Mouse (Mus musculus): ENCODE measurements at regions not wholly inside any gene's neighbourhood (a gene's known extent, or its start where the extent isn't known, plus 50 kb on each side); places are given as distances from the start of the nearest gene placed in this dataset.
A peak's percentile ranks its signal among the peaks of the same experiment; 100 is the strongest.

GRCm38 (mm10) chr17:79798361-79798760 lies 83.5 kb upstream of the Cyp1b1 start:
- DNase-seq (ENCODE audit: low read depth, low spot score): no peak

DNA sequence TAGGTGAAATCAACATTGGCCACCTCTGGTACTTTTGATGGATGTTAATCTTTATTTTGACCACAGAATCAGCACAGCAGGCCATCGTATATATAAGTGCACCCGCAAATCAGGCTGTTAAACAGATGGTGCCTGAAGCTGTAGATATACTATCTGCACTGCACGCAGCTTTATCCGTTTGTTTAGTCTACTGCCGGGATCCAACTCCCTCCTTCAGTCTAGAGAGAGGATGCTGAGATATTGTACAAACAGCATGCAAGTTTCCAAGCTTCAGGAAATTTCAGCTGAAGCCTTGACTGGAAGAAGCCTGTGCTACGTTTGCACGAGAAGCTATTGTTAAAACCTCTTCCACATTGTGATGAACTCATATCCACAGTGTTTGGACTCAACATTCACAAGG lies 75.3 kb upstream of the Cyp1b1 start:
- DNase-seq (ENCODE audit: low read depth, low spot score): peak; percentile 6

DNA sequence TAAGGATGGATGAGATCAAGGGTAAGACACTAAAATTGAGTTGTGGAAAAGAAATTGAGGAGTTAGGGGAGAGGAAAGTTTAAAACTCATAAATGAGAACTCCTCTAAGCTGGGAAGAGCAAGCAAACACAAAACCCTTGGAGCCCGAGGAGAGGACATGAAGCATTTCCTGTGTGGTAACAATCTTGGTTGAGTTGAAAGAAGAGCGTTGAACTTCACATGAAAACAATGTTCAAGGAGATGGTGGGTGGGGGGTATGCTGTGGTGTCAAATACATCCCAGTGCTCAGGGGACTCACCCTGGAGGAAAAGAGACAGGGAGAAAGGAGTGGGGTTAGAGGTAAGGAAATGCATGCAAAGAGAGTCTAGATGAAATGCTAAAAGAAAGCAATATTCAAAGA lies 72.3 kb upstream of the Cyp1b1 start:
- no peak for DNase-seq (ENCODE audit: low read depth, low spot score)

DNA sequence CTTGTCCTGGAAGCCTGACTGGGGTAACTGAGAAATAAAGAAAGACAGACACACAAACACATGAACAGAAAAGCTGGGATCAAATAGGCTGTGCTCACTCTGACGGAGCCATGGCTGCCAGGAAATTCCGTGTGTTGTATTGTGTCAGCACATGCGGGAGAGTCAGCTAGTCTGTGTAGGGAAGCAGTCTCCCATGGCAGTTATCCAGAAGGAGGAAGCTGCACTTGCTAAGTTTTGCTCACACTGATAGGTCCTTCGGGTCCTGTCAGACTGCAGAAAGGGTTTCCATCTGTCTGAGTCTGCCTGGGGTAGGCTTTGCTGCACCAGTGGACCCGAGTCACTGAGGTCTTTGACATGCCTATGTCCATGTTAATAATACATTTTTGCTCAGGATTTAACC lies 71.8 kb upstream of the Cyp1b1 start:
- peak; percentile 6 for DNase-seq (ENCODE audit: low read depth, low spot score)

DNA sequence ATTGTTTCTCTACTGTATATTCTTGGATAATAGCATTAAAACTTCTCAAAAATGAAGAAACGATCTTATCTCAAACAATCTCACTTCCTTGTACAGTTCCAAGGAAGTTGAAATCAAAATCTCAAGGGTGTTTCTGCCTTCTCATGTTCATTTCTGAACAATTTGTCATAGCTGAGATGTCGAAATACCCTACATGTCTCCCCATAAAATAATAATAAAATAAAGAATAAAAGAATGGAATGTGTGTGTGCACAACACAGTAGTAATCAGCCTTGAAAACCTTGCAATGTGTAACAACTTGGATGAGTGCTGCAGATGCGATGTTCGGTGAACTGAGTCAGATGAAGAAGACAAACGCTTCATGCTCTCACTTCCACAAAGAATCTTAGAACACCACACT lies 71.4 kb upstream of the Cyp1b1 start:
- DNase-seq (ENCODE audit: low read depth, low spot score): no peak

DNA sequence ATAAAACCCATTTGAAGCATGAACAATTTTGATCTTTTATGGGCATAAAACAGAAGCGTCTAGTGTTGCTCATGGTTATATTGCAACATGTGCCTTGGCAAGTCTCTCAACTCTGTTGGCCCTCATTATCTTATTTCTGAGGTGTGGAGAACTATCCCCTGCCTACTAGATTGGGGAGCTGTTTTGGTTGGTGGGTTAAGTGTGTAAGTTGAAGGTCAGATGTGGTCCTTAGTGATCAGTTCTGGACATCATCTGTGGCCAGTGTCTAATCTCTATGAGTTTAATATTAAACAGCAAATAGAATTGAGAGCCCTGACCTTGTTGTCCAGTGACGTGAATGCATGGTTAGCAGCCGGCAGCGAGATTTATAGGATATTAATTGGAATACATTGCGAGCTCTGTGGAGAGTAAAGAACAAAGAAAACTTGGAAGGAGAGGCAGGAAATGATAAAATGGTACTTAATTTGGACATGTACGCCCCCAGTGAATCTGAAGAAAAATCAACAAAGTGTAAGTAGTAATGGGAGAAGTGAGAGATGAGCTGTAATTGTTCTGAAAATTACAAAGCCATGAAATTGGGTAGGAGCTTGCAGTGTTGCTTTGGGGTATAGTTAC lies 69.5 kb upstream of the Cyp1b1 start:
- DNase-seq (ENCODE audit: low read depth, low spot score): no peak

DNA sequence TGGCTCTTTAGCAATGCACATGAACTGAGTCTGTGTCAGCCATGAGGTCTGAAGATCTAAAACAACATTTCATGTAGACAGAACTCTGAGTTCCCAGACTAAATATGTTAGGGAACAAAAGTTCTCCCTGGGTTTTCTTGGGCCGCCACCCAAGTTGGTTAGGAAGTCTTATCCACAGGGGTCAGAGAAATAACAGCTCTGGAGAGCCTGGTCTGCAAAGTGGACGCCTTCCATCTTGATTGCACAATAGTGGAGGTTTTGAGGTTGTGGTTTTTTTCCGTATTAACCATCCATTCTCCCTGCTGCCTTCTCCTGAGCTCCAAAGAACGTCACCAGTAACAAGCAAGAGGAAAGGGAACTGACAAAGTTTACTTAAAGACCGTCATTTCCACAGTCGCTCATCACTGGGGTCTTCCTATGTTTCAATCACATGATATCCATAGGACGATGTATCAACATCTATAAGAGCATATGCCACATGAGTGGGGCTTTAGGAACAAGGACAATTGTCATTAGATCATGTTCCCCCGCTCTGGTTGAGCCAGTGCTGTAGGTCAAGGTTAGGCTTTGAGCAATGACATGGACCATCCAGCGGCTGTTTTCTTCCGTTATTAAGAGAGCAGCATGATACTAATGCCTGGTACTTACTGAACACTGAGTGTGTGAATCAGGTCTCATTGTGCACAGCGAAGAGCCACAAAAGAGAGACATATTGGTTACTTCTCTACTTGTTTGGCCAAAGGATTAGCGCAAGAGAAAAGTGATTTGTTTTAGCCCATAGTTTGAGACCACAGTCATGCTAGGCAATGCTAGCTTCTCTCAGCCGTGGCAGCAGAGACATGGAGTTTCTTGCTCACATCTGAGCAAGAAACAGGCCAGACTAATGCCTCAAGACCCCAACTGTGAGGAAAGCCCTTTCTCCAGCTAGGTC lies 67.1 kb upstream of the Cyp1b1 start:
- peak; percentile 10 for DNase-seq (ENCODE audit: low read depth, low spot score)

GRCm38 (mm10) chr17:79781262-79781661 lies 66.4 kb upstream of the Cyp1b1 start:
- no peak for DNase-seq (ENCODE audit: low read depth, low spot score)

GRCm38 (mm10) chr17:79777874-79778395 lies 63.1 kb upstream of the Cyp1b1 start:
- DNase-seq (ENCODE audit: low read depth, low spot score): no peak

DNA sequence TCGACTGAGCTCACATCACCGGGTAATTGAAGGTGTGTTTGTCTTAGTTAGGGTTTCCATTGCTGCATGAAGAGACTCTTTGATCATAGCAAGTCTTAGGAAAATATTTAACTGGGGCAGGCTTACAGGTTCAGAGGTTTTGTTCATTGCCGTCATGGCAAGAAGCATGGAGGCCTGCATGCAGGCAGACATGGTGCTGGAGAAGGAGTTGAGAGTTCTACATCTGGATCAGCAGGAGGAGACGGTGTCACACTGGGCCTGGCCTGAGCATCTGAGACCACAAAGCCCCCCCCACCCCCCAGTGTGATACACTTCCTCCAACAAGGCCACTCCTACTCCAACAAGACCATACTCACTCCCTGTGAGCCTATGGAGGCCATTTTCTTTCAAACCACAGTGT lies 61.3 kb upstream of the Cyp1b1 start:
- DNase-seq (ENCODE audit: low read depth, low spot score): no peak

GRCm38 (mm10) chr17:79775216-79775615 lies 60.4 kb upstream of the Cyp1b1 start:
- DNase-seq (ENCODE audit: low read depth, low spot score): no peak

- DNase-seq (ENCODE audit: low read depth, low spot score): no peak
Measured at GRCm38 (mm10) chr17:79774291-79774690, 59.4 kb upstream of the Cyp1b1 start.

- DNase-seq (ENCODE audit: low read depth, low spot score): no peak
Measured at GRCm38 (mm10) chr17:79772219-79772618, 57.4 kb upstream of the Cyp1b1 start.

DNA sequence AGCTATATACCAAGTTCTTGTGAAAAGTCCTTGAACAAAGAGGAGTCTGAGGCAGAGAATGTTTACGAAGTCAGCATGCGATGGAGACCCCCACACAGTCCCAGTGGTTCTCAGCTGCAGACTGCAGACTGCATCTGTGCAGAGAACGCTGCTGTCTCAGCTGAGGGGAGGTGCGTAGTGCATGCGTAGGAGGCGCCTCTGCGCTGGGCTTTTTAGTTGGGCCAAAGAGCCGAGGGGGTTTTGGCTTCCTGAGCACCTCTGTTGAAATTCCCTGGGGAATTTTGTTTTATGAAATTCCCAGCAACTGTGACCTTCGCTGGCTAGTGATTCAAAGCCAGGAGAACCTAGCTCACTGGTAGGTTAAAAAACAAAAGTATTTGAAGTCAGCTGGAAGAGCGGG lies 56.9 kb upstream of the Cyp1b1 start:
- DNase-seq (ENCODE audit: low read depth, low spot score): peak; percentile 8

- no peak for DNase-seq (ENCODE audit: low read depth, low spot score)
Measured at GRCm38 (mm10) chr17:79770911-79771310, 56.0 kb upstream of the Cyp1b1 start.

- peak; percentile 12 for DNase-seq (ENCODE audit: low read depth, low spot score)
Measured at GRCm38 (mm10) chr17:79769824-79770223, 55.0 kb upstream of the Cyp1b1 start.

GRCm38 (mm10) chr17:79768080-79768479 lies 53.2 kb upstream of the Cyp1b1 start:
- DNase-seq (ENCODE audit: low read depth, low spot score): no peak

- no peak for DNase-seq (ENCODE audit: low read depth, low spot score)
Measured at GRCm38 (mm10) chr17:79765061-79765794, 50.4 kb upstream of the Cyp1b1 start.
